Mouse (Mus musculus) lung, embryonic 14.5 days (tissue): ENCODE measurements around the gene Polr2m. TPM values are rescaled to one million over a fixed set of nuclear protein-coding genes. Genes with fewer than 3 reads are reported as not detected.

ENCODE experiments used
- ATAC-seq: fragments of 200-750 bp; cut with Nextera tagmentation; 2 replicates; pipeline ENCODE4 v1.8.0; 2017; ENCODE audit warnings: mild to moderate bottlenecking, moderate TSS enrichment, moderate library complexity; ENCODE audit not compliant: insufficient read depth
- DNase-seq: peaks from one replicate; pipeline ENCODE4 v3.0.0-alpha.2; 2015
- H3K27ac ChIP-seq: fragments of 300-500 bp; sonication (generic); 2 replicates; pipeline ENCODE4 v1.5.1; 2014; ENCODE audit warnings: low read depth, mild to moderate bottlenecking, moderate library complexity
- H3K27me3 ChIP-seq: fragments of 300-500 bp; sonication (generic); 2 replicates; pipeline ENCODE4 v1.6.1; 2014; ENCODE audit warnings: low read length, control low read depth; ENCODE audit not compliant: insufficient read depth
- H3K36me3 ChIP-seq: fragments of 300-500 bp; sonication (generic); 2 replicates; pipeline ENCODE4 v1.6.1; 2014; ENCODE audit warnings: control low read depth; ENCODE audit not compliant: insufficient read depth
- H3K4me1 ChIP-seq: fragments of 300-500 bp; sonication (generic); 2 replicates; pipeline ENCODE4 v1.6.1; 2014; ENCODE audit warnings: antibody characterized with exemption, control low read depth; ENCODE audit not compliant: insufficient read depth
- H3K4me2 ChIP-seq: fragments of 300-500 bp; sonication (generic); 2 replicates; pipeline ENCODE4 v1.6.1; 2014; ENCODE audit warnings: mild to moderate bottlenecking
- H3K4me3 ChIP-seq: fragments of 300-500 bp; sonication (generic); 2 replicates; pipeline ENCODE4 v1.5.1; 2014; ENCODE audit warnings: low read depth, low read length
- H3K9ac ChIP-seq: fragments of 300-500 bp; sonication (generic); 2 replicates; pipeline ENCODE4 v1.6.1; 2014
- H3K9me3 ChIP-seq: fragments of 300-500 bp; sonication (generic); 2 replicates; pipeline ENCODE4 v1.6.1; 2016; ENCODE audit warnings: low read depth, low read length, control low read depth
- CTCF ChIP-seq: IDR thresholded peaks from 2 replicates; pipeline ENCODE4 v1.5.1; 2016; ENCODE audit warnings: antibody characterized with exemption, low read depth
- WGBS: fragments of 180-500 bp; shearing (Covaris S2); extraction: QIAGEN DNeasy Blood & Tissue Kit; methylation state at CpG from one replicate; pipeline ENCODE4 v1.1.7; 2014; 5-methylcytosine and 5-hydroxymethylcytosine counted together
- polyA plus RNA-seq: library from polyadenylated mRNA; unstranded; fragments of >200 nt; fragmentation: Nextera tagmentation; extraction: Ambion mirVana; gene quantifications from 2 replicates; pipeline ENCODE4 v1.2.1, GENCODE M21; 2014

Polr2m gene
- polyA plus RNA-seq, 1 experiment from 2014 or later: 373 TPM

DNA sequence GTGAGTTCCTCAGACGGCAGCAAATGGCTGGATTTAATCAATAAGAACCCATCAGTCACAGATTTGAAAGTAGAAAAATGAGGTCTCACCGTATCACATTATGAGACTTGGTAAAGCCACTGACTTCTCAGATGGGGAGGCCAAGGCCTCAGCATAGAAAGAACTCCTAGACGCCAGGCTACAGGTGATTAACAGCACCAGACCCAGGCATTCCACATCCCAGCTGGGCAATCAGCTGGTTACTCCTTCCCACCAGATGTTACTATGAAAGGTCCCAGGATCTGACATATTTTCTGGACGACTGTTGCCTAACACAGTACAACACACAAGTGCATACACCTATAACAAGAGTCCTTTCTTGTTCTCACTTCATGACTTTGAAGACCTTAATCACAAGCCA lies 27.8 kb upstream of the Polr2m start:
- Histone ChIP-seq H3K4me3 (no peak overlapping the region), H3K4me2 (no peak overlapping the region), H3K9me3 (no peaks in the 10 kb centered on the region), H3K4me1 (no peaks in the 10 kb centered on the region), H3K9ac (no peak overlapping the region), H3K27me3 (no peaks in the 10 kb centered on the region), H3K36me3 (no peaks in the 10 kb centered on the region), H3K27ac (no peak overlapping the region)
- 60% methylated on average over 4 of the region's 4 CpGs for WGBS
- ATAC-seq (no peak), DNase-seq (no peak)
- no peak for TF ChIP-seq CTCF

DNA sequence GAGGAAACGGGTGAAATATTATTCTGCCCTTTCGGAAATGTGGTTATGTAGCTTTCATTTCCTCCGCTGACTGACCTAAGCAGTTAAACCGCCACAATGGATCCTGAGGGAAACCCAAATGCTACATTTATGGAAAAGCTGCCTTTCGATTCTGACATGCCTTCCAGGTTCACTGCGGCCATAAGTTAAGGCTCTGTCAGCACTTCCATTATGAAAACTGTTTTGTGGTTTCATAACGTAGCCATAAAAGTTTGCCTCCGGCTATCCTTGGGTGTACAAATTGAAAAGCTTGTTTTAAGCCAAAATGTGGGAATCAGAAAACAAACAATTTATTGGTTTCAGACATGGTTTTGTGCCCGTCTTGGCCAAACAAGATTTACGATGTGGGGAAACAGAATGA lies 27.2 kb upstream of the Polr2m start:
- Histone ChIP-seq H3K4me3 (no peak overlapping the region), H3K4me2 (no peak overlapping the region), H3K4me1 (no peaks in the 10 kb centered on the region), H3K36me3 (no peaks in the 10 kb centered on the region), H3K27me3 (no peaks in the 10 kb centered on the region), H3K27ac (no peak overlapping the region), H3K9me3 (no peaks in the 10 kb centered on the region), H3K9ac (no peak overlapping the region)
- TF ChIP-seq CTCF: no peak
- ATAC-seq: no peak
- WGBS: 51% methylated on average over 10 of the region's 10 CpGs
- peak; percentile 17 for DNase-seq

DNA sequence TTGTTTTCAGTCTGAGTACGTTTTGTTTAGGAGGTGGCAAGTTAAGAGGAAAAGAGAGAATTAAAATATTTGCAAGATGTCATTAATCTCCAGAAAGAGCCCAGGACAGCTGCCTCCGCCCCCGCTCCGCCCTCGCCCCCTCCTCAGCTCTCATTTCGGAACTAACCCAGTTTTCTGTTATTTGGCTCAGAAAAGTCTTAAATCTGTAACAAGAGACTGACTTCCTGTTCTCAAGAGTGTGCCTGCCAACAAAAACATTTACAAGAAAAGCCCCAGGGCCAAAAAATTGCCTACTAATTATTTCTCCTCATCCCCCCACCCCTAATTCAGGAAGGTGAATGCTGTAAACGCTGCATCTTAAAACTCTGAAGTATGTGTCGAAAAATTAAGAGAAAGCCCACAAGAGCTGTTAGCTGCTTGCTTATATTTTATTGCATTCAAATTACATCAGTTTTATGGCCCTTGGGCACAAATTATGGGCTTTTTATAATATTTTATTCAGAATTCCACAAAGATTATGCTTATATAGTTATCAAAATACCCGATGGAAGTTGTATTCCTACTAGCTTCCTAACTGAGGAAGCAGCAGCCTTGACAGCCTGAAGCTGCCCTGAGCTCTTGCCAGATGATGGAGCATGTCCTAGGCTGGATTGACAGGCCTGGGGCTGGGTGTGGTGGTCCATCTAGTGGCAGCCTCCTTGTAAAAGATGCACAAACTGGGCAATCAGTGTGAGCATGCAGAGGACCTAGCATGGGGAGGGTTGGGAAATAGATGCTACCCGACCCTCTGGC lies 12.9 kb upstream of the Polr2m start:
- Histone ChIP-seq H3K4me3 (no peak overlapping the region), H3K4me1 (no peaks in the 10 kb centered on the region), H3K27ac (peak overlapping the region; percentile 30; the same call in 1 of the 2 replicates), H3K36me3 (no peaks in the 10 kb centered on the region), H3K9me3 (no peaks in the 10 kb centered on the region), H3K27me3 (no peaks in the 10 kb centered on the region), H3K9ac (no peak overlapping the region), H3K4me2 (no peak overlapping the region)
- peak; percentile 70 for DNase-seq
- ATAC-seq: no peak
- 33% methylated on average over 10 of the region's 10 CpGs for WGBS
- peak; percentile 16; the same call in 1 of the 2 replicates for TF ChIP-seq CTCF

DNA sequence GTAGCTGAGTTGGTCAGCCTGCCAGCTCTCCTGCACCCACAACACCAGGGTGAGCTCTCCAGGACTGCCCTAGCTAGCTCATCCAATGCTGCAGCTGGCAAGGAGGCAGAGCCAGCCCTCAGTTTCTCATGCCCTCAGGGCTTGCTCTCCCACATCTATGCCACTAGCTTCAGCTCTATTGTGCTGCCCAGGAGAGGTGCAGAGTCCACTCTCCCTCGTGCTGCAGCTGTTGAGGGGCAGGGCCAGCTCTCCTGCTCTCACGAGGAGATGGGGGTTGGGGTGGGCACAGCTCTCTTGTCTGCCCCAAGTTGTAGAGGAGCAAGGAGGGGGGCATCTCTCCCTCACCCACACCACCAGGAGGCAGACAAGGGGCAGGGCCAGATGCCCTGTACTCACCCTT lies 10.9 kb upstream of the Polr2m start:
- 46% methylated on average over 2 of the region's 2 CpGs for WGBS
- Histone ChIP-seq H3K4me1 (no peaks in the 10 kb centered on the region; the same call in 1 of the 2 replicates), H3K9me3 (no peaks in the 10 kb centered on the region), H3K4me3 (no peak overlapping the region), H3K36me3 (no peaks in the 10 kb centered on the region), H3K27me3 (no peaks in the 10 kb centered on the region), H3K27ac (no peak overlapping the region), H3K4me2 (no peak overlapping the region), H3K9ac (no peak overlapping the region)
- ATAC-seq: no peak
- DNase-seq: no peak
- no peak for TF ChIP-seq CTCF

DNA sequence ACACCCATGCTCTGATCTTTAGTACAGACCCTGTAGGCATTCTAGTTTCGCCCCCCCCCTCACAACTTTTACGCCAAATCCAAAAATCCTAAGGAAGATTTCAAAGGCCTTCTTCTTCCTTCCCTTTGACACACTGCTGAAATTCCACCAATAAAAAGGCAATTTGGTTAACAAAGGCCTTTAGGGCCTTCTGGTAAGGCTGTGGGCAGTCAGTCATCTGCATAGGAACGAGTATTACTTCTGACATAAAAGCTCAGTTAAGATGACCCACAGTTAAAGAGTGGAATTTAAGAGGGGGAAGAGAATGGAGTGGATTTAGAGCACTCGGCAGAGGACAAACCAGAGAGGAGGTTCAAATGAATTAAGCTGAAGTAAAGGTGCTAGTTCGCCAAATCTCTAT lies 8.0 kb upstream of the Polr2m start:
- TF ChIP-seq CTCF: no peak
- 80% methylated on average over 5 of the region's 5 CpGs for WGBS

DNA sequence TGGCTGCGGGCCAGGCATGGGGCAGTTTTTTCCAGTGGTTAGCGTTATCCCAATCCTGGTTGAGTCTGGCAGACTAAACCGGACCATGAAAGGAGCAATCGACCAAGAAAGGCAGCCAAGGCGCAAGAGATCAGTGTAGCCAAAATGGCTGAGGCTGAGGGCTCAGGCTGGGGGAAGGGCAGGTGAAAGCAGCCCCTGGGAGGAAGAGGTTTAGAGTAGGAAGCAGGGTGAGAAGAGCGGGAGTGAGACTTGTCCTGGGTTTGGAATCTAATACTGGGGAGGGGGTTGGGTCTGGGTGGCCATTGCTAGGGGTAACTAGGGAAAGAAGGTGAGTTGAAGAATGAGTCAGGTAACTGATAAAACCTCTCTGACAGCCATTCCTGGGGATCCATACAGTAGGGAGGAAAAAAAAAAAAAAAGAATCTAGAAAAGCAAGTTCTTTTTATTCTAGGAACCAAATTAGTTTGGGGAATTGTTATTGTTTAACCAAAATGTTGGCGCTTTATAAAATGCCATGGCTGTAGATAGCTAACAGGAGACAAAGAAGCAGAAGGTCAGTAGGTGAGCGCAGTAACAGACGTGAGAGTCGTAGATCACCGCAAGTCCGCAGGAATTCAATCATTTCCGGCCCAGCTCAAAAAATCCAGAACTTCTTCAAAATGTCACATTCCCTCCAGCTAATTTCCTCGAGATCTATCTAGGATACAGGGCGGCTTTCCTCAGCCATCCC lies 6.7 kb upstream of the Polr2m start:
- Histone ChIP-seq H3K36me3 (no peaks in the 10 kb centered on the region), H3K4me2 (no peak overlapping the region), H3K4me1 (no peaks in the 10 kb centered on the region; the same call in 1 of the 2 replicates), H3K9ac (no peak overlapping the region), H3K27ac (0 out of 2 replicates have a peak overlapping the region, but pooled peaks have one; percentile 15), H3K9me3 (no peaks in the 10 kb centered on the region), H3K27me3 (no peaks in the 10 kb centered on the region), H3K4me3 (no peak overlapping the region)
- no peak for TF ChIP-seq CTCF
- 56% methylated on average over 15 of the region's 15 CpGs for WGBS
- DNase-seq (no peak), ATAC-seq (no peak)

More for the DNA sequence above, 8.0 kb upstream of the Polr2m start:
- ATAC-seq (no peak), DNase-seq (no peak)
- no peak overlapping the region for H3K4me3 ChIP-seq
- no peaks in the 10 kb centered on the region for H3K27me3 ChIP-seq
- no peaks in the 10 kb centered on the region; the same call in 1 of the 2 replicates for H3K4me1 ChIP-seq
- no peaks in the 10 kb centered on the region for H3K36me3 ChIP-seq
- H3K27ac ChIP-seq: no peak overlapping the region
- H3K4me2 ChIP-seq: no peak overlapping the region
- H3K9ac ChIP-seq: no peak overlapping the region
- H3K9me3 ChIP-seq: no peaks in the 10 kb centered on the region

DNA sequence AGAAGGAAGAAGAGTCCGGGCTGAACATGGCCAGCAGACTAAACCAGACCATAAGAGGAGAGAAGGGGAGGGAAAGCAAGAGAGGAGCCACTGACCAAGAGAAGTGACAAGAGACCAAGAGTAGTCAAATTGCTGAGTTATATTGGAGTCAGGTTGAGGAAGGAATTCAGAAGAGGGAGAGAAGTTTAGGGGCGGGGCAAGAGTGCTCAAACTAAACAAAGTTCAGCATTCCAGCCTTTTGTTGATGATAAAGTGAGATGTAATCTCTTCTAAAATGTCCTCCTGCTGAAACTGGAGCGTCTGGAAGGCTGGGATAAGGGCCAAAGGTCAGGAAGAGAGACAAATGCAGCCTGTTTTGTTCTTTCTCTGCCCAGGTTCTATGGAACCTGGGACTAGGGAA lies 4.3 kb upstream of the Polr2m start:
- DNase-seq (no peak), ATAC-seq (no peak)
- Histone ChIP-seq H3K36me3 (no peaks in the 10 kb centered on the region), H3K4me2 (no peak overlapping the region), H3K4me1 (no peaks in the 10 kb centered on the region; the same call in 1 of the 2 replicates), H3K27me3 (no peaks in the 10 kb centered on the region), H3K4me3 (no peak overlapping the region), H3K9me3 (no peaks in the 10 kb centered on the region), H3K9ac (no peak overlapping the region), H3K27ac (no peak overlapping the region)
- WGBS: 24% methylated on average over 3 of the region's 3 CpGs
- no peak for TF ChIP-seq CTCF
